Mouse (Mus musculus): ENCODE measurements at regions not wholly inside any gene's neighbourhood (a gene's known extent, or its start where the extent isn't known, plus 50 kb on each side); places are given as distances from the start of the nearest gene placed in this dataset.
A peak's percentile ranks its signal among the peaks of the same experiment; 100 is the strongest.

- Histone ChIP-seq H3K9me3 (ENCODE audit: low read length) (no peaks in the 10 kb centered on the region), H3K4me2 (ENCODE audit: low read depth, low read length) (no peak overlapping the region), H3K4me3 (ENCODE audit: low read length) (no peak overlapping the region), H3K9ac (replicated peaks; ENCODE audit: low read length) (no peak overlapping the region), H3K4me1 (ENCODE audit: insufficient read depth, low read length) (no peaks in the 10 kb centered on the region), H3K27ac (no peak overlapping the region), H3K27me3 (ENCODE audit: insufficient read depth, low read length) (no peaks in the 10 kb centered on the region), H3K36me3 (ENCODE audit: insufficient read depth, low read length) (no peaks in the 10 kb centered on the region)
- DNase-seq (ENCODE audit: low spot score): no peak
- 30% methylated on average over 7 of the region's 7 CpGs for WGBS
- TF ChIP-seq CTCF (IDR thresholded peaks at IDR 0.05; ENCODE audit: low read depth): no peak
- ATAC-seq: no peak
Observed at GRCm38 (mm10) chr12:12652361-12652760, 289.4 kb downstream of the Mycn start.

- no peaks in the 10 kb centered on the region for H3K27me3 ChIP-seq (ENCODE audit: insufficient read depth, low read length)
- H3K9ac ChIP-seq (replicated peaks; ENCODE audit: low read length): no peak overlapping the region
- DNase-seq (ENCODE audit: low spot score) (no peak), ATAC-seq (no peak)
- no peaks in the 10 kb centered on the region for H3K4me1 ChIP-seq (ENCODE audit: insufficient read depth, low read length)
- no peaks in the 10 kb centered on the region for H3K9me3 ChIP-seq (ENCODE audit: low read length)
- H3K4me2 ChIP-seq (ENCODE audit: low read depth, low read length): no peak overlapping the region
- 97% methylated on average over 1 of the region's 1 CpGs for WGBS
- H3K27ac ChIP-seq: no peak overlapping the region
- no peak for TF ChIP-seq CTCF (IDR thresholded peaks at IDR 0.05; ENCODE audit: low read depth)
- no peak overlapping the region for H3K4me3 ChIP-seq (ENCODE audit: low read length)
- H3K36me3 ChIP-seq (ENCODE audit: insufficient read depth, low read length): no peaks in the 10 kb centered on the region
Observed at GRCm38 (mm10) chr12:12650309-12650708, 291.4 kb downstream of the Mycn start.

GRCm38 (mm10) chr12:12647467-12647866, 294.2 kb downstream of the Mycn start:
- Histone ChIP-seq H3K27ac (no peak overlapping the region), H3K9ac (replicated peaks; ENCODE audit: low read length) (no peak overlapping the region), H3K4me2 (ENCODE audit: low read depth, low read length) (no peak overlapping the region), H3K36me3 (ENCODE audit: insufficient read depth, low read length) (no peaks in the 10 kb centered on the region), H3K4me1 (ENCODE audit: insufficient read depth, low read length) (peaks cover 3% of the 10 kb centered on the region; the same call in 1 of the 2 replicates), H3K4me3 (ENCODE audit: low read length) (no peak overlapping the region), H3K27me3 (ENCODE audit: insufficient read depth, low read length) (no peaks in the 10 kb centered on the region), H3K9me3 (ENCODE audit: low read length) (no peaks in the 10 kb centered on the region)
- no peak for ATAC-seq
- DNase-seq (ENCODE audit: low spot score): no peak
- 69% methylated on average over 6 of the region's 6 CpGs for WGBS
- no peak for TF ChIP-seq CTCF (IDR thresholded peaks at IDR 0.05; ENCODE audit: low read depth)

GRCm38 (mm10) chr12:12645183-12645582, 296.5 kb downstream of the Mycn start:
- Histone ChIP-seq H3K9me3 (ENCODE audit: low read length) (no peaks in the 10 kb centered on the region), H3K36me3 (ENCODE audit: insufficient read depth, low read length) (no peaks in the 10 kb centered on the region), H3K27ac (no peak overlapping the region), H3K27me3 (ENCODE audit: insufficient read depth, low read length) (no peaks in the 10 kb centered on the region), H3K4me2 (ENCODE audit: low read depth, low read length) (no peak overlapping the region), H3K4me1 (ENCODE audit: insufficient read depth, low read length) (peaks cover 3% of the 10 kb centered on the region; the same call in 1 of the 2 replicates), H3K9ac (replicated peaks; ENCODE audit: low read length) (no peak overlapping the region), H3K4me3 (ENCODE audit: low read length) (no peak overlapping the region)
- 82% methylated on average over 4 of the region's 4 CpGs for WGBS
- no peak for TF ChIP-seq CTCF (IDR thresholded peaks at IDR 0.05; ENCODE audit: low read depth)
- ATAC-seq (no peak), DNase-seq (ENCODE audit: low spot score) (no peak)

- 0 out of 2 replicates have a peak overlapping the region, but pooled peaks have one; percentile 54 for H3K27ac ChIP-seq
- H3K27me3 ChIP-seq (ENCODE audit: insufficient read depth, low read length): no peaks in the 10 kb centered on the region
- H3K36me3 ChIP-seq (ENCODE audit: insufficient read depth, low read length): no peaks in the 10 kb centered on the region
- no peak overlapping the region for H3K4me3 ChIP-seq (ENCODE audit: low read length)
- peak; percentile 70 for DNase-seq (ENCODE audit: low spot score)
- peaks cover 3% of the 10 kb centered on the region; the same call in 1 of the 2 replicates for H3K4me1 ChIP-seq (ENCODE audit: insufficient read depth, low read length)
- WGBS: 29% methylated on average over 11 of the region's 11 CpGs
- peak; percentile 85 for ATAC-seq
- no peak overlapping the region for H3K4me2 ChIP-seq (ENCODE audit: low read depth, low read length)
- no peak for TF ChIP-seq CTCF (IDR thresholded peaks at IDR 0.05; ENCODE audit: low read depth)
- H3K9ac ChIP-seq (replicated peaks; ENCODE audit: low read length): no peak overlapping the region
- H3K9me3 ChIP-seq (ENCODE audit: low read length): no peaks in the 10 kb centered on the region
Observed at GRCm38 (mm10) chr12:12643247-12643963, 298.3 kb downstream of the Mycn start.

- DNase-seq (ENCODE audit: low spot score): peak; percentile 17
- TF ChIP-seq CTCF (IDR thresholded peaks at IDR 0.05; ENCODE audit: low read depth): no peak
- ATAC-seq: no peak
- no peaks in the 10 kb centered on the region for H3K27me3 ChIP-seq (ENCODE audit: insufficient read depth, low read length)
- WGBS: 49% methylated on average over 3 of the region's 3 CpGs
- H3K36me3 ChIP-seq (ENCODE audit: insufficient read depth, low read length): no peaks in the 10 kb centered on the region
- no peaks in the 10 kb centered on the region for H3K9me3 ChIP-seq (ENCODE audit: low read length)
- no peak overlapping the region for H3K4me2 ChIP-seq (ENCODE audit: low read depth, low read length)
- no peak overlapping the region for H3K9ac ChIP-seq (replicated peaks; ENCODE audit: low read length)
- H3K4me3 ChIP-seq (ENCODE audit: low read length): no peak overlapping the region
- no peak overlapping the region for H3K27ac ChIP-seq
- no peaks in the 10 kb centered on the region for H3K4me1 ChIP-seq (ENCODE audit: insufficient read depth, low read length)
Observed at GRCm38 (mm10) chr12:12635308-12635707, 306.4 kb downstream of the Mycn start.

GRCm38 (mm10) chr12:12627597-12627996, 314.1 kb downstream of the Mycn start:
- no peak for ATAC-seq
- Histone ChIP-seq H3K4me1 (ENCODE audit: insufficient read depth, low read length) (no peaks in the 10 kb centered on the region), H3K27me3 (ENCODE audit: insufficient read depth, low read length) (no peaks in the 10 kb centered on the region), H3K36me3 (ENCODE audit: insufficient read depth, low read length) (no peaks in the 10 kb centered on the region), H3K4me2 (ENCODE audit: low read depth, low read length) (no peak overlapping the region), H3K27ac (no peak overlapping the region), H3K4me3 (ENCODE audit: low read length) (no peak overlapping the region), H3K9ac (replicated peaks; ENCODE audit: low read length) (no peak overlapping the region), H3K9me3 (ENCODE audit: low read length) (no peaks in the 10 kb centered on the region)
- WGBS: 94% methylated on average over 4 of the region's 4 CpGs
- no peak for DNase-seq (ENCODE audit: low spot score)
- TF ChIP-seq CTCF (IDR thresholded peaks at IDR 0.05; ENCODE audit: low read depth): no peak

Data from hindbrain, postnatal 0 days (tissue).